Mouse (Mus musculus): ENCODE results near the gene Pcdh19. TPM values are rescaled to one million over a fixed set of nuclear protein-coding genes. Genes with fewer than 3 reads are reported as not detected.

The Pcdh19 gene
- polyA plus RNA-seq, 1 experiment from 2014 or later, result 1.8 TPM

GRCm38 (mm10) chrX:133655196-133655595 lies 33.6 kb downstream of the Pcdh19 start:
- Histone ChIP-seq H3K9ac (no peak overlapping the region), H3K4me2 (replicated peaks) (no peak overlapping the region), H3K4me1 (replicated peaks) (no peaks in the 10 kb centered on the region), H3K27ac (no peak overlapping the region), H3K36me3 (no peaks in the 10 kb centered on the region), H3K4me3 (replicated peaks) (no peak overlapping the region), H3K27me3 (replicated peaks) (no peaks in the 10 kb centered on the region), H3K9me3 (no peaks in the 10 kb centered on the region)
- 62% methylated on average over 4 of the region's 4 CpGs for WGBS
- no peak for ATAC-seq

GRCm38 (mm10) chrX:133653071-133653470 lies 35.7 kb downstream of the Pcdh19 start:
- Histone ChIP-seq H3K36me3 (no peaks in the 10 kb centered on the region), H3K27ac (no peak overlapping the region), H3K4me1 (replicated peaks) (no peaks in the 10 kb centered on the region), H3K9ac (no peak overlapping the region), H3K4me2 (replicated peaks) (no peak overlapping the region), H3K27me3 (replicated peaks) (no peaks in the 10 kb centered on the region), H3K9me3 (no peaks in the 10 kb centered on the region), H3K4me3 (replicated peaks) (no peak overlapping the region)
- ATAC-seq, result no peak
- 81% methylated on average over 3 of the region's 3 CpGs for WGBS

GRCm38 (mm10) chrX:133650379-133650778 lies 38.4 kb downstream of the Pcdh19 start:
- Histone ChIP-seq H3K4me1 (replicated peaks) (no peaks in the 10 kb centered on the region), H3K9ac (no peak overlapping the region), H3K4me3 (replicated peaks) (no peak overlapping the region), H3K9me3 (no peaks in the 10 kb centered on the region), H3K27ac (no peak overlapping the region), H3K4me2 (replicated peaks) (no peak overlapping the region), H3K36me3 (no peaks in the 10 kb centered on the region), H3K27me3 (replicated peaks) (no peaks in the 10 kb centered on the region)
- ATAC-seq, result peak; percentile 83
- WGBS, result 72% methylated on average over 3 of the region's 3 CpGs

- 69% methylated on average over 2 of the region's 2 CpGs for WGBS
- Histone ChIP-seq H3K27me3 (replicated peaks) (no peaks in the 10 kb centered on the region), H3K9ac (no peak overlapping the region), H3K9me3 (no peaks in the 10 kb centered on the region), H3K27ac (no peak overlapping the region), H3K4me1 (replicated peaks) (no peaks in the 10 kb centered on the region), H3K36me3 (no peaks in the 10 kb centered on the region), H3K4me3 (replicated peaks) (no peak overlapping the region), H3K4me2 (replicated peaks) (no peak overlapping the region)
- no peak for ATAC-seq
Observed at GRCm38 (mm10) chrX:133647809-133648208, 41.0 kb downstream of the Pcdh19 start.

GRCm38 (mm10) chrX:133639445-133639844 lies 49.3 kb downstream of the Pcdh19 start:
- no peak overlapping the region for H3K9ac ChIP-seq
- H3K4me3 ChIP-seq (replicated peaks), result no peak overlapping the region
- H3K27ac ChIP-seq, result no peak overlapping the region
- no peaks in the 10 kb centered on the region for H3K36me3 ChIP-seq
- no peaks in the 10 kb centered on the region for H3K9me3 ChIP-seq
- no peak for ATAC-seq
- no peak overlapping the region for H3K4me2 ChIP-seq (replicated peaks)
- H3K27me3 ChIP-seq (replicated peaks), result no peaks in the 10 kb centered on the region
- H3K4me1 ChIP-seq (replicated peaks), result no peaks in the 10 kb centered on the region

GRCm38 (mm10) chrX:133629538-133629937 lies 59.2 kb downstream of the Pcdh19 start:
- H3K9me3 ChIP-seq, result no peaks in the 10 kb centered on the region
- H3K27ac ChIP-seq, result no peak overlapping the region
- H3K4me2 ChIP-seq (replicated peaks), result no peak overlapping the region
- H3K36me3 ChIP-seq, result no peaks in the 10 kb centered on the region
- no peak overlapping the region for H3K4me3 ChIP-seq (replicated peaks)
- WGBS, result 69% methylated on average over 8 of the region's 8 CpGs
- no peak overlapping the region for H3K9ac ChIP-seq
- no peaks in the 10 kb centered on the region for H3K4me1 ChIP-seq (replicated peaks)
- ATAC-seq, result no peak
- no peaks in the 10 kb centered on the region for H3K27me3 ChIP-seq (replicated peaks)

- WGBS, result 69% methylated on average over 1 of the region's 1 CpGs
Observed at GRCm38 (mm10) chrX:133618222-133618621, 70.6 kb downstream of the Pcdh19 start.

GRCm38 (mm10) chrX:133605828-133606227 lies 83.0 kb downstream of the Pcdh19 start:
- no peaks in the 10 kb centered on the region for H3K36me3 ChIP-seq
- 66% methylated on average over 4 of the region's 4 CpGs for WGBS
- no peaks in the 10 kb centered on the region for H3K27me3 ChIP-seq (replicated peaks)

More at GRCm38 (mm10) chrX:133618222-133618621, 70.6 kb downstream of the Pcdh19 start:
- ATAC-seq, result no peak
- Histone ChIP-seq H3K4me1 (replicated peaks) (no peaks in the 10 kb centered on the region), H3K27ac (no peak overlapping the region), H3K4me3 (replicated peaks) (no peak overlapping the region), H3K27me3 (replicated peaks) (no peaks in the 10 kb centered on the region), H3K36me3 (no peaks in the 10 kb centered on the region), H3K4me2 (replicated peaks) (no peak overlapping the region), H3K9ac (no peak overlapping the region), H3K9me3 (no peaks in the 10 kb centered on the region)

GRCm38 (mm10) chrX:133604272-133604671 lies 84.5 kb downstream of the Pcdh19 start:
- H3K9me3 ChIP-seq, result no peaks in the 10 kb centered on the region
- H3K4me1 ChIP-seq (replicated peaks), result no peaks in the 10 kb centered on the region
- no peaks in the 10 kb centered on the region for H3K27me3 ChIP-seq (replicated peaks)
- no peak for ATAC-seq
- H3K36me3 ChIP-seq, result no peaks in the 10 kb centered on the region
- H3K4me2 ChIP-seq (replicated peaks), result no peak overlapping the region
- H3K27ac ChIP-seq, result no peak overlapping the region
- no peak overlapping the region for H3K4me3 ChIP-seq (replicated peaks)
- 53% methylated on average over 4 of the region's 4 CpGs for WGBS
- no peak overlapping the region for H3K9ac ChIP-seq

More at GRCm38 (mm10) chrX:133605828-133606227, 83.0 kb downstream of the Pcdh19 start:
- no peaks in the 10 kb centered on the region for H3K4me1 ChIP-seq (replicated peaks)
- ATAC-seq, result no peak
- no peaks in the 10 kb centered on the region for H3K9me3 ChIP-seq
- H3K4me2 ChIP-seq (replicated peaks), result no peak overlapping the region
- H3K27ac ChIP-seq, result no peak overlapping the region
- H3K9ac ChIP-seq, result no peak overlapping the region
- H3K4me3 ChIP-seq (replicated peaks), result no peak overlapping the region

- Histone ChIP-seq H3K4me1 (replicated peaks) (no peaks in the 10 kb centered on the region), H3K4me3 (replicated peaks) (no peak overlapping the region), H3K27ac (no peak overlapping the region), H3K4me2 (replicated peaks) (no peak overlapping the region), H3K36me3 (no peaks in the 10 kb centered on the region), H3K9me3 (no peaks in the 10 kb centered on the region), H3K9ac (no peak overlapping the region), H3K27me3 (replicated peaks) (no peaks in the 10 kb centered on the region)
- WGBS, result 61% methylated on average over 2 of the region's 2 CpGs
- no peak for ATAC-seq
Observed at GRCm38 (mm10) chrX:133602068-133602467, 86.7 kb downstream of the Pcdh19 start.

GRCm38 (mm10) chrX:133601658-133602057 lies 87.1 kb downstream of the Pcdh19 start:
- Histone ChIP-seq H3K9me3 (no peaks in the 10 kb centered on the region), H3K27me3 (replicated peaks) (no peaks in the 10 kb centered on the region), H3K27ac (no peak overlapping the region), H3K4me3 (replicated peaks) (no peak overlapping the region), H3K4me1 (replicated peaks) (no peaks in the 10 kb centered on the region), H3K4me2 (replicated peaks) (no peak overlapping the region), H3K9ac (no peak overlapping the region), H3K36me3 (no peaks in the 10 kb centered on the region)
- WGBS, result 62% methylated on average over 1 of the region's 1 CpGs
- ATAC-seq, result no peak

- 63% methylated on average over 2 of the region's 2 CpGs for WGBS
Observed at GRCm38 (mm10) chrX:133601195-133601594, 87.6 kb downstream of the Pcdh19 start.

GRCm38 (mm10) chrX:133575601-133576382 lies 113.0 kb downstream of the Pcdh19 start:
- no peak overlapping the region for H3K4me3 ChIP-seq (replicated peaks)
- H3K36me3 ChIP-seq, result no peaks in the 10 kb centered on the region
- no peaks in the 10 kb centered on the region for H3K4me1 ChIP-seq (replicated peaks)
- no peaks in the 10 kb centered on the region for H3K9me3 ChIP-seq
- WGBS, result 88% methylated on average over 4 of the region's 4 CpGs
- ATAC-seq, result no peak
- no peaks in the 10 kb centered on the region for H3K27me3 ChIP-seq (replicated peaks)
- H3K4me2 ChIP-seq (replicated peaks), result no peak overlapping the region
- H3K27ac ChIP-seq, result no peak overlapping the region
- H3K9ac ChIP-seq, result no peak overlapping the region

More at GRCm38 (mm10) chrX:133601195-133601594, 87.6 kb downstream of the Pcdh19 start:
- H3K9ac ChIP-seq, result no peak overlapping the region
- no peaks in the 10 kb centered on the region for H3K9me3 ChIP-seq
- H3K27ac ChIP-seq, result no peak overlapping the region
- H3K36me3 ChIP-seq, result no peaks in the 10 kb centered on the region
- no peak for ATAC-seq
- no peaks in the 10 kb centered on the region for H3K4me1 ChIP-seq (replicated peaks)
- no peak overlapping the region for H3K4me3 ChIP-seq (replicated peaks)
- H3K4me2 ChIP-seq (replicated peaks), result no peak overlapping the region
- no peaks in the 10 kb centered on the region for H3K27me3 ChIP-seq (replicated peaks)
